Mouse (Mus musculus): ENCODE measurements at regions not wholly inside any gene's neighbourhood (a gene's known extent, or its start where the extent isn't known, plus 50 kb on each side); places are given as distances from the start of the nearest gene placed in this dataset.

DNA sequence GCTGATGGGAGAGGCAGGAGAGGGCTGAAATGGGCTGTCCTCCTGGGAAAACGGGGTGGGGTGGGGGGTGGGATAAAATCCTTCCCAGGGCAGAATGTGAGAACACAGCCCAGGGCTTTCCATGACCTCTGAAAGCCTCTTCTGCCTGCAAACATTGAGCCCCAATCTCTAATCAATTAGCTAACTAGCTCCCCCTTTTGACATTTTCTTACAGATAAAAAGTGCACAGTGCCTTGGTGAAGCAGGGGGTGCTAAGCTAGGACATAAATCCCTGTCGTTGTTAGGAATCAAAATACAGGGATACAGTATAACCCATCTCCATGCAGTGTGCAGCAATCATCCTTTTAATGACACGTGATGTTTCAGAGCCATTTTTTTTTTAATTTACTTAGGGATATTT is 588.1 kb downstream of the Rnf144a start:
- TF ChIP-seq CTCF (IDR thresholded peaks at IDR 0.05; ENCODE audit: low read depth) (peak; percentile 49), EP300 (optimal IDR thresholded peaks at IDR 0.05) (no peak)

Data from stomach, postnatal 0 days (tissue).